Mouse (Mus musculus) right cerebral cortex, postnatal 4 days (tissue): ENCODE measurements around the gene Sgpl1.

Source experiments
- DNase-seq: peaks from one replicate; pipeline ENCODE4 v3.0.0-alpha.2; 2022

Sgpl1 gene

DNA sequence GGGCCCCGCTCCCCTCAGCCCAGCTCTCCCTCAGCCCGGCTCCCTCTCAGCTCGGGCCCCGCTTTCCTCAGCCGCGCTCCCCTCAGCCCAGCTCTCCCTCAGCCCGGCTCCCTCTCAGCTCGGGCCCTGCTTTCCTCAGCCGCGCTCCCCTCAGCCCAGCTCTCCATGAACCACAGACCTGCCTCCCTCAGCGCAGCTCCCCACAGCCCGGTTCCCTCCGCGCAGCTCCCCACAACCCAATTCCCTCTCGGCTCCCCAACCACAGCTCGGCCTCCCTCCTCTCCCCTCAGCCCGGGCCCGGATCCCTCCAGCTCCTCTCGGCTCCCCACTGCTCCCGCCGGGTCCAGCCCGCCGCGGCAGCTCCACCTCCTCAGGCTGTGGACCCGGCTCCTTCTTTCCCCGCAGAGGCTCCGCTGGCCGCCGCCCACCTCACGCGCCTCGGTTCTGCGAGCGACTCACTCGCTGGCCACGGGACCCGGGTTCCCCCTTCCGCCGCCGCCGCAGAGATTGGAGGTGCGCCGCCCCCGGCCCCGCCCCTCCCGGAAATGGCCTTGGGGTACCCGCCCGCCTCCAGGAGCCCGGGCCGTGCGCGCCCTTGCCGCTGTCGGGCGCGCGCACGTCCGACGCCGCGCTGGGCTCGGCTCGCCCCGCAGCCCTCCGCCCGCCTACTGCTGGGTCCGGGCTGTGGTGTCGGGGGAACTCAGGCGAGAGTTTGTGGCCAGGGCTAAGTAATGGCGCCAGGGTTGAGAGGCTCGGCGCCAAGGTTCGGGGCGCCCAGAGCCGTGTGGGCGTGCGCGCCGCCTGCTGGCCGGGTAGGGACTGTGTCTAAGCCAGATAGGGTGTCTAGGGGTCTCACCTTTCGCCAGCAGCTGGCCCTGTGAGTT is at the start of gene Sgpl1:
TSS of gene Sgpl1 (minus strand) at position 547 of the 884 bp plus-strand sequence.
- DNase-seq = peak; percentile 94

DNA sequence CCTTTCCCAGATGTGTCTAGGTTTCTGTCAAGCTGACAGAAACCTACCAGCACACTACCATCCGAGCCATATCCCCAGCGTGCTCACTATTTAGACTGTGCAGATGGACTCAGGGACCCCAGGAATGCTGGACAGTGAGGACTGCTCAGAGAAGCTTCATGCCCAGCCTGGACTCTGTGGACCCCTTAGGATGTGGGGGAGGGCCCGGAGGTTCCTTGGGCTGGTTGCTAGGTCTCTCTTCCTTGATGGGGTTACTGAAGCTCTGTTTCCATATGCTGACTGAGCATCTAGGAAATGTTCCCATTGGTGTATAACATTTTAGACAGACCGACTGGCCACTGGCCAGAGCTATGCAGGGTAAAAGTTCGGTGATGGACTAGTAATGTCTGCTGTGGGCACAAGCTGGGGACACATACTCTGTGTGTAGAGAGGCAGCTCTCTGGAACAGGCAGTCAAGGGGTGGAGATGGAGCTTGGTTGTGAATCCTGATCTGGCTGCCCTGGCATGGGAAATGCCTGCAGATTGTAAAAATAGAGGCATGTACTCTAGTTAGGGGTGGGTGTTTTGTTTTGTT is 48.3 kb upstream of the Sgpl1 start:
- no peak for DNase-seq

DNA sequence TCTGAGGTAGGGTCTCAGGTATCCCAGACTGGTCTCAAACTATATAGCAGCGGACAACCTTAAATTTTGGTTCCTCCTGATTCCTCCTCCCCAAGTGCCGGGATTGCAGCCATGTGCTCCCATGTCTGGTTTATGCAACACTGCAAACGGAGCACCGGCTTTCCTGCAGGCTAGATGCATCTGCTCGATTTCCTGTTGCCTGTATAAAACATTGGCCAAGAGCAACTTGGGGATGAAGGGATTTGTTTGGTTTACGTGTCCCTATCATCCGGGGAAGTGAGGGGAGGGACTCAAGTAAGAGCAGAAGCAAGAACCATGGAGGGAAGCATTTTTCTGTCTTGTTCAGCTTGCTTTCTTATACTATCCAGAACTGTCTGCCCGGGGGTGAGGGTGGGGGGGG is 47.7 kb upstream of the Sgpl1 start:
- no peak for DNase-seq

- DNase-seq = no peak
Observed at GRCm38 (mm10) chr10:61194611-61195010, 47.1 kb upstream of the Sgpl1 start.

GRCm38 (mm10) chr10:61188010-61188409 is 40.5 kb upstream of the Sgpl1 start:
- no peak for DNase-seq

DNA sequence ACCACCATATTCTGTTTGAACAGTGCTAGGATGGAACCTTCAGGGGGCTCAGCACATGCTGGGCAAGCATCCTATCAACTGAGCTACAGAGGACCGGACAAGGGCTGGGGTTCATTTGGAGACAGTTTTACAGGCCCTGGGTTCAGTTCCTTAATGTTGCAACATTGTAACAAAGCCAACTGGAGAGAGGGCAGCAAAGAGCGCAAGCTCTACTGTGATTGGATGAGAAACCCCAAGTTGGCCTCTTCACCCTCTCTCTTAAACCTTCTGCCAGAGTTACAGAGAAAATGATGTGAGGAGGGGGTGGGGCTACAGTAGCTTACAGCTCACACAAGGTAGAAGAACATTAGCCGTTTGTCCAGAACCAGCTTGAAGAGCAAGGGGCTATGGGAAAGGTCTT is 39.5 kb upstream of the Sgpl1 start:
- no peak for DNase-seq

DNA sequence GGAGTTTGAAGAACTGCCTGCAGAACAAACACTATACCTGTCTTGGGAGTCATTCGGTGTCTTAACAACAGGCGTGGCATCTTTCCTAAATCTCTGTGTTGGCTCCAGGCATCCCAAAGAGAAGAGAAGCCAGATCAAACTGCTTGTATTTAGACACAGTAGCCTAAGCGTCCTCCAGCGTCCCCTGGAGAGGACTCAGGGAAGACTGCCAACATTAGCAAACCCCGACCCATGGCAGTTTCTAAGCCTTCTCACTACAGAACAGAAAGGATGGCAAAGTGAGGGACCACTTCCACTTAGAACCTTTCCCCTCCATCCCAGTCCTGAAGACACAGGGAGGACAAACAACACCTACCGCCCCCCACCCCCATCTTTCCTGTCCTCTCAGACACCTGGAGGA is 32.4 kb upstream of the Sgpl1 start:
- no peak for DNase-seq

- no peak for DNase-seq
Observed at GRCm38 (mm10) chr10:61178687-61179086, 31.2 kb upstream of the Sgpl1 start.

GRCm38 (mm10) chr10:61177751-61178150 is 30.2 kb upstream of the Sgpl1 start:
- DNase-seq = no peak

DNA sequence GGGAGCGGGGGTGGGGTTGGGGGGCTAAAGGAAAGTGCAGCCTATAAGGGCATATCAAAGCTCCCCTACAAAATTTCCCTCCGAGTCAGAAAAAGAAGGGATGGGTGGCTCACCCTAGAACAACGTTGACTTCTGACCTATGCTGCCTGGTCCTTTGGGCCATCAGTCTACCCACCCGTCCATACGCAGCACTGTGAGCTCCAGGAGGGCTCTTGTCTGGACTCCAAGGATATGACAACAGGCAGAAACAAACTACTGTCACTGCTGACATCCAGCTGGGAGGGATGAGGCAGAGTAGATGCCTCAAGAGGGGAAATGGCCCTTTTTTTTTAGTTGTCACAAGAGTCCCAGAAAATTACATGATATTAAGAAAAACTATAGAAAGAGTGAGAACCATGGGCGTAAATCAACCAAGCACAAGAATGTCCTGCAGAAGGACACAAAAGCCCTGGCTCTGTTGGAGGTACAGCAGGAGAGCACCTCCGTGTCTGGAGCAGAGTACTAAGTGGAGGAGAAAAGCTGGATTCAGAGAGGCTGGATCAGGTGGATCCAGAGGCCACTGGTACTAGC is 28.8 kb upstream of the Sgpl1 start:
- no peak for DNase-seq

GRCm38 (mm10) chr10:61175442-61176204 is 28.1 kb upstream of the Sgpl1 start:
- no peak for DNase-seq

- no peak for DNase-seq
Observed at GRCm38 (mm10) chr10:61174711-61175441, 27.4 kb upstream of the Sgpl1 start.

GRCm38 (mm10) chr10:61172496-61172895 is 25.0 kb upstream of the Sgpl1 start:
- no peak for DNase-seq

- DNase-seq = no peak
Observed at GRCm38 (mm10) chr10:61171654-61172053, 24.2 kb upstream of the Sgpl1 start, which contains the start of gene Tbata. TSS of gene Tbata (plus strand) at chr10:61171954.

- DNase-seq = no peak
Observed at GRCm38 (mm10) chr10:61168393-61168792, 20.9 kb upstream of the Sgpl1 start.

- DNase-seq = no peak
Observed at GRCm38 (mm10) chr10:61167333-61168096, 20.0 kb upstream of the Sgpl1 start.

GRCm38 (mm10) chr10:61162366-61162765 is 14.9 kb upstream of the Sgpl1 start:
- no peak for DNase-seq

DNA sequence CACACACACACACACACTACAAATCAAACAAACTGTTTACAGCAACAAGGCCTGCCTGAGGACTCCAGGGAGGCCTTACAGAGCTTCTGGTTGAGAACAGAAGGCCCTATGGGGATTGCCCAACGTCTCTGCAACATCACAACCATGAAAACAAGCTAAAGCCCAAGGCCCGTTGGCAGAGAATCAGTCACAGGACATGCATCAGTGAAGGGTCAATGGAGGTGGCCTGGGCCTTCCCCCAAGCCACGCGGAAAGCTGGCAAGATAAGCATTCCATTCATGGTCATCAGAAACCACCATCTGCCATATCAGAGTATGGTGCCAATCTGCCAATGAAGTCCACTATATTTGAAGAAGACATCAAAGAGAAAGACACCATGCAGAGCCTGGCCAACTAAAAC is 13.2 kb upstream of the Sgpl1 start:
- DNase-seq = no peak

DNA sequence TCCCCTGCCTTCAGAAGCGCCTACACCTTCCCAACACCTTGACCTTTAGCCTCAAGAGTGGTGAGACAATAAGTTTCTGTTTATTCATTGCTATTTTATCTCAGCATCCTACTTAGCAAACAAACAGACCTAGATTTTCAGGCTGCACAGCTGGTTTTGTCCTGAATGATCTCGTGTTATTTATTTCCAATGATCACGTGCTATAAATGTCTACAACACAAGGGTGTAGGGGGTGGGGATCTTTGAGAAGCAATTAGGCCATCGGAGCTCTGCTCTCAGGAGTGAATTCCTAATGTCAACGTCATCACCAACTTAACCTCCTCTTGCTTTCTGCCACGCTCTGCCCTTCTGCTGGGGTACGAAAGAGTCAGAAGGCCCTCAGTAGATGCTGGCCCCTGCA is 12.6 kb upstream of the Sgpl1 start:
- DNase-seq = no peak

GRCm38 (mm10) chr10:61158594-61158993 is 11.1 kb upstream of the Sgpl1 start:
- no peak for DNase-seq

DNA sequence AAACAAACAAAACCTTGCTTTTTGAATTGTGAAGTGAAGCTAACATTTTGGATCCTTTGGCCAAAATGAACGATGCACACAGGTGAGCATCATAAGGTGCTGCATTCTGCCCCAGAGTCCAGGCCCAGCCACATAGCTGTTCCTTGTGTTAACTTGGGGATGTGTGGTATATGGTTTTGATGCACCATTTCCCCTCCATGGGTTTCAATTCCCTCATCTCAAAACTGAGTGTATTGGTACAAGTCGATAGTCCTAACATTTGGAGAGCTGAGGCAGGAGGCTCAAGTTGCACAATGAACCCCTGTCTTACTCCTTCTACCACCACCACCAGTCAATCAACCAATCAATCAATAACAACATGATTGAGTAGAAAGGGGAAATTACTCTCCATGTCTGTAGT is 8.9 kb upstream of the Sgpl1 start:
- no peak for DNase-seq

DNA sequence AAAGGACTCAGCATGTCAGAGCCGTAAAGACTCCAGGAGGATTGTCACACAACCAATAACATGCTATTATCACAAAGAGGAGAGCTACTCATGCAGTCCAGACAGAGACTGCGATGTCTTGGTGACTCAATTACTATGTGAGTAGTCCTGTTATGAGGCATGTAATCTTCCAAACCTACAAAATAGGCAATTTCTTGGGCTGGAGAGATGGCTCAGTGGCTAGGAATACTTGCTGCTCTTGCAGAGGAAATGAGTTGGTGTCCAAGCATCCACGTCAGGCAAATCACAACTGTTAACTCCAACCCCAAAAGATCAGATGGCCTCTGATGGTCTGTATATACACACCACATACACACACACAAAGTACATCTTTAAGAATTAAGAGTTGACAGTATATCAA is 8.1 kb upstream of the Sgpl1 start:
- DNase-seq = no peak
